Mouse (Mus musculus) embryonic facial prominence, embryonic 11.5 days (tissue): Measurements from ENCODE around the gene Apom. TPM values are rescaled to one million over a fixed set of nuclear protein-coding genes. Genes with fewer than 3 reads are reported as not detected.
A peak's percentile ranks its signal among the peaks of the same experiment; 100 is the strongest.

Experiments
- ATAC-seq: fragments of 200-750 bp; cut with Nextera tagmentation; replicated peaks from 2 replicates; pipeline ENCODE4 v1.8.0; 2017; ENCODE audit warnings: low read depth; ENCODE audit not compliant: insufficient number of reproducible peaks, low FRiP score, low TSS enrichment
- DNase-seq: peaks from one replicate; pipeline ENCODE4 v3.0.0-alpha.2; 2015; ENCODE audit warnings: low spot score
- H3K27ac ChIP-seq: fragments of 300-500 bp; sonication (generic); replicated peaks from 2 replicates; pipeline ENCODE4 v1.5.1; 2014; ENCODE audit warnings: mild to moderate bottlenecking, low read depth, low read length, control low read depth
- H3K27me3 ChIP-seq: fragments of 300-500 bp; sonication (generic); 2 replicates; pipeline ENCODE4 v1.6.1; 2014; ENCODE audit warnings: mild to moderate bottlenecking, low read length, moderate library complexity, mixed read lengths; ENCODE audit not compliant: control insufficient read depth, insufficient read depth
- H3K36me3 ChIP-seq: fragments of 300-500 bp; sonication (generic); replicated peaks from 2 replicates; pipeline ENCODE4 v1.6.1; 2014; ENCODE audit warnings: low read depth, mild to moderate bottlenecking, low read length, moderate library complexity, mixed read lengths; ENCODE audit not compliant: control insufficient read depth, insufficient read depth
- H3K4me1 ChIP-seq: fragments of 300-500 bp; sonication (generic); 2 replicates; pipeline ENCODE4 v1.6.1; 2014; ENCODE audit warnings: low read length, mixed read lengths; ENCODE audit not compliant: control insufficient read depth, insufficient read depth
- H3K4me2 ChIP-seq: fragments of 300-500 bp; sonication (generic); 2 replicates; pipeline ENCODE4 v1.6.1; 2014; ENCODE audit warnings: low read depth, mild to moderate bottlenecking, control low read depth, low read length, moderate library complexity
- H3K4me3 ChIP-seq: fragments of 300-500 bp; sonication (generic); 2 replicates; pipeline ENCODE4 v1.5.1; 2014; ENCODE audit warnings: low read depth, low read length, control low read depth
- H3K9ac ChIP-seq: fragments of 300-500 bp; sonication (generic); replicated peaks from 2 replicates; pipeline ENCODE4 v1.6.1; 2014; ENCODE audit warnings: mild to moderate bottlenecking, control low read depth, low read length
- H3K9me3 ChIP-seq: fragments of 300-500 bp; sonication (generic); replicated peaks from 2 replicates; pipeline ENCODE4 v1.6.1; 2016; ENCODE audit warnings: mild to moderate bottlenecking, low read length, inconsistent platforms, mixed read lengths; ENCODE audit not compliant: control insufficient read depth
- WGBS: fragments of 180-500 bp; shearing (Covaris S2); extraction: QIAGEN DNeasy Blood & Tissue Kit; methylation state at CpG from one replicate; pipeline ENCODE4 v1.1.7; 2014; 5-methylcytosine and 5-hydroxymethylcytosine counted together
- polyA plus RNA-seq: library from polyadenylated mRNA; unstranded; fragments of >200 nt; fragmentation: Nextera tagmentation; extraction: Ambion mirVana; gene quantifications from 2 replicates; pipeline ENCODE4 v1.2.1, GENCODE M21; 2014

Apom gene
- polyA plus RNA-seq, 1 experiment from 2014 or later = 0.49 TPM

- no peaks in the 10 kb centered on the region for H3K36me3 ChIP-seq
- H3K4me3 ChIP-seq = no peak overlapping the region
- no peak overlapping the region for H3K9ac ChIP-seq
- no peaks in the 10 kb centered on the region for H3K9me3 ChIP-seq
- H3K4me1 ChIP-seq = no peaks in the 10 kb centered on the region
- no peak for ATAC-seq
- no peak for DNase-seq
- H3K27me3 ChIP-seq = no peaks in the 10 kb centered on the region
- no peak overlapping the region; the same call in 1 of the 2 replicates for H3K4me2 ChIP-seq
- 71% methylated on average over 3 of the region's 3 CpGs for WGBS
- H3K27ac ChIP-seq = no peak overlapping the region
Measured at GRCm38 (mm10) chr17:35106522-35106921, 25.3 kb downstream of the Apom start.

- Histone ChIP-seq H3K4me3 (no peak overlapping the region), H3K27me3 (no peaks in the 10 kb centered on the region), H3K4me2 (peak overlapping the region; percentile 19), H3K9me3 (no peaks in the 10 kb centered on the region), H3K4me1 (no peaks in the 10 kb centered on the region), H3K9ac (peak overlapping the region; percentile 54), H3K36me3 (peaks cover 2% of the 10 kb centered on the region; the same call in 1 of the 2 replicates), H3K27ac (no peak overlapping the region)
- DNase-seq (peak; percentile 48), ATAC-seq (no peak)
- 22% methylated on average over 13 of the region's 13 CpGs for WGBS
Measured at GRCm38 (mm10) chr17:35105740-35106389, 26.0 kb downstream of the Apom start.

- H3K9me3 ChIP-seq = no peaks in the 10 kb centered on the region
- H3K27ac ChIP-seq = no peak overlapping the region
- no peaks in the 10 kb centered on the region for H3K4me1 ChIP-seq
- ATAC-seq (no peak), DNase-seq (no peak)
- H3K4me3 ChIP-seq = no peak overlapping the region
- WGBS = 83% methylated on average over 6 of the region's 6 CpGs
- H3K4me2 ChIP-seq = no peak overlapping the region
- H3K36me3 ChIP-seq = peaks cover 2% of the 10 kb centered on the region; the same call in 1 of the 2 replicates
- H3K9ac ChIP-seq = no peak overlapping the region
- H3K27me3 ChIP-seq = no peaks in the 10 kb centered on the region
Measured at GRCm38 (mm10) chr17:35104754-35105153, 27.1 kb downstream of the Apom start.

GRCm38 (mm10) chr17:35104079-35104478 is 27.8 kb downstream of the Apom start:
- Histone ChIP-seq H3K36me3 (peaks cover 4% of the 10 kb centered on the region; the same call in 1 of the 2 replicates), H3K9ac (no peak overlapping the region), H3K9me3 (no peaks in the 10 kb centered on the region), H3K4me3 (no peak overlapping the region), H3K27ac (no peak overlapping the region), H3K27me3 (no peaks in the 10 kb centered on the region), H3K4me2 (no peak overlapping the region), H3K4me1 (no peaks in the 10 kb centered on the region)
- DNase-seq = no peak
- no peak for ATAC-seq
- 91% methylated on average over 7 of the region's 7 CpGs for WGBS

GRCm38 (mm10) chr17:35103221-35103690 is 28.6 kb downstream of the Apom start:
- H3K27ac ChIP-seq = no peak overlapping the region
- H3K4me3 ChIP-seq = no peak overlapping the region

GRCm38 (mm10) chr17:35102299-35102698 is 29.6 kb downstream of the Apom start:
- no peak overlapping the region for H3K9ac ChIP-seq
- DNase-seq = no peak

More at GRCm38 (mm10) chr17:35103221-35103690, 28.6 kb downstream of the Apom start:
- ATAC-seq (no peak), DNase-seq (no peak)
- H3K27me3 ChIP-seq = no peaks in the 10 kb centered on the region
- H3K36me3 ChIP-seq = peaks cover 4% of the 10 kb centered on the region; the same call in 1 of the 2 replicates
- no peaks in the 10 kb centered on the region for H3K9me3 ChIP-seq
- 69% methylated on average over 6 of the region's 6 CpGs for WGBS
- no peaks in the 10 kb centered on the region for H3K4me1 ChIP-seq
- H3K4me2 ChIP-seq = no peak overlapping the region
- no peak overlapping the region for H3K9ac ChIP-seq

GRCm38 (mm10) chr17:35101161-35101560 is 30.7 kb downstream of the Apom start:
- WGBS = 92% methylated on average over 11 of the region's 11 CpGs
- Histone ChIP-seq H3K9ac (no peak overlapping the region), H3K27ac (no peak overlapping the region), H3K4me1 (no peaks in the 10 kb centered on the region), H3K4me2 (no peak overlapping the region), H3K36me3 (peaks cover 6% of the 10 kb centered on the region), H3K9me3 (no peaks in the 10 kb centered on the region), H3K4me3 (no peak overlapping the region), H3K27me3 (no peaks in the 10 kb centered on the region)
- DNase-seq (no peak), ATAC-seq (no peak)

More at GRCm38 (mm10) chr17:35102299-35102698, 29.6 kb downstream of the Apom start:
- no peak for ATAC-seq
- H3K36me3 ChIP-seq = peaks cover 4% of the 10 kb centered on the region; the same call in 1 of the 2 replicates
- no peak overlapping the region for H3K4me3 ChIP-seq
- no peak overlapping the region for H3K27ac ChIP-seq
- 72% methylated on average over 8 of the region's 8 CpGs for WGBS
- no peaks in the 10 kb centered on the region for H3K4me1 ChIP-seq
- H3K9me3 ChIP-seq = no peaks in the 10 kb centered on the region
- H3K4me2 ChIP-seq = no peak overlapping the region
- no peaks in the 10 kb centered on the region for H3K27me3 ChIP-seq

GRCm38 (mm10) chr17:35100196-35100765 is 31.6 kb downstream of the Apom start:
- ATAC-seq = no peak
- Histone ChIP-seq H3K9me3 (no peaks in the 10 kb centered on the region), H3K4me1 (no peaks in the 10 kb centered on the region), H3K36me3 (peaks cover 6% of the 10 kb centered on the region), H3K4me3 (no peak overlapping the region), H3K27ac (no peak overlapping the region), H3K4me2 (no peak overlapping the region), H3K9ac (no peak overlapping the region), H3K27me3 (no peaks in the 10 kb centered on the region)
- DNase-seq = no peak
- 85% methylated on average over 10 of the region's 10 CpGs for WGBS
